Mouse (Mus musculus): ENCODE measurements around the gene Cyp2a5.
A peak's percentile ranks its signal among the peaks of the same experiment; 100 is the strongest.
"Not testable (repeated sequence)": the region's sequence is repeated elsewhere in the genome, so short reads cannot be mapped to it uniquely, and the experiment has no call there.

The Cyp2a5 gene

DNA sequence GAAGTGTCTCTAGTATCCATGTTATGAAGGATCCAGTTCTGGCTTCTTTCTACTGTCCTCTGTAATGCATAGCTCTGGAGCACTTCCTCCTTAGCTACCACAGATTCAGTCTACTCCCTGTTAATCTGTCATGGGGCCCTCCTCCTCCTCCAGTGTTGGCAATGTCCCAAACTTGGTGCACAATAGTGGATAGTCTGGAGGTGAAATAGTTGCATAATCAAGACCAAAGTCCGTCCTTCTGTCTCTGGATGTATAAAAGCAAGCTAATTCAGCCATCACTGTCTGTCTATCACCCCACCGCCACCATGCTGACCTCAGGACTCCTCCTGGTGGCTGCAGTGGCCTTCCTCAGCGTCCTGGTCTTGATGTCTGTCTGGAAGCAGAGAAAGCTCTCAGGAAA, at the start of gene Cyp2a5:
Gene Cyp2a5 (plus strand): TSS at position 247 of the 400 bp plus-strand sequence.
- not testable (repeated sequence) for DNase-seq

DNA sequence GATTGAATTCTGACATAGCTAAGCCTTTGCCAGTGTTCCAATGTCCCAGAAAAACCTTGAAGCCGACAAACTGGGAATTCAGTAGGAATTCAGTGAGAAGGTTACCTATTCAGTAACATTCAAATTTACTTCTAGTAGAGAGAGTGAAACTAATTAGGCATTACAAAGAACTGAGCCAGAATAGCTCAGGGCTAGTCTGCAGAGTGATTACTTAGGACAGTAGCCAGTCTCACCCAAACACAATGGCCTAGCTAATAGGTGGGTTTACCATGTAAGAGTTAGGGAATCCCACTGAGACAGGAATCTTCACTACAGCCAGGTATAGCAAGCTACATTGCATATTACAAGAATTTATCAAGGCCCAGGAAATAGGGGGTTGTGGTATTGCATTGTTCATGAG, 49.1 kb upstream of the Cyp2a5 start:
- DNase-seq = not testable (repeated sequence)

DNA sequence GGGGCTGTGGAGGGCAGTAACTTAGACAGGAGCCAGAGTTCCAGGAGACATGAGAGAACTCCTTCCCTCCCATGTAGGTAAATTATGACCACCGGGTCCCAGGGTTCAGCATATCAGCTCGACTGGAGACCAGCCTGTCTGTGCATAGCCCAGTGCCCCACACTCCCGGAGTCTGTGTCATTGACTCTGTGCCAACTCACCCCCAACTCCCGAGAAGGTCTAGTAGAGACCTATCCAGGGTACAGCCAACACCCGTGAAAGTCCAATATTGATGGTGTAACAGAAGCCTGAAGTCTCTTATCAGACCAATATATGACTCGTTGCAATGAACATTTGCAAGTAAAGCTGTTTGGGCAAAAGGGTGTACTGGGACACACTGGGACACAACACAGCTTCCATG, 45.1 kb upstream of the Cyp2a5 start:
- no peak for DNase-seq

DNA sequence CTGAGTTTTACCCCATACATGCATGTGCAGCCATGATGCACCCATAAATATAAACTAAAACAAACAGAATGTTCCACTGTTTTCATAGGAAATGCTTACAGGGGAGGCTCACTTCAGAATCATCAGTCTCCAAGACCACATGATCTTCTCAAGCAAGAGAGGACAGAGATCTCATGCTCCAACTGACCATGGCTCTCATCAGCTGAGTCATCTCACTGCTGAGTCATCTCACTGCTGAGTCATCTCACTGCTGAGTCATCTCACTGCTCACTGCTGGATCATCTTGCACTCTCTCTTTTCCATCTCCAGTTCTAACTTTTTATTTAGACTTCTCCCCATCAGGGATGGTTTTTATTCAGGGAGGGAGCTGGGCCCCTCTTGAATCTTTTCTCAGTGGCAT, 35.0 kb upstream of the Cyp2a5 start:
- DNase-seq = peak; percentile 31

DNA sequence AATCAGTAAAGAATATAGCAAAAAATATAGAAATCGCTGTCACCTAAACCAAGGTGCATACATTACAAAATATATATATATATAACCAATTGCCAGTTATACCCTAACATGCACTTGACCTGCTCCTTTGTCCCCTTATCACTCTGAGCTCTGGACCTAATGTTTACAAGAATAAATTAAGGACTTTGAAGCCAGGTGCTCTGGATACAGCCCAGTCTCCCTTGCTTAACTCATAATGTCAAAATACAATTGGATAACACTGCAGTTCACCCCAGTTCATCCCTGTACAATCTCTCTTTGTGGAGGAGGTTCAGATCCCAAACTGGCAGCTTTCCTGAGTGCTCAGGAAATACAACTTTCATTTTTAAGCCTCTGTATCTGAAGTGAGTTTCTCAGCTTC, 34.1 kb upstream of the Cyp2a5 start:
- no peak for DNase-seq

DNA sequence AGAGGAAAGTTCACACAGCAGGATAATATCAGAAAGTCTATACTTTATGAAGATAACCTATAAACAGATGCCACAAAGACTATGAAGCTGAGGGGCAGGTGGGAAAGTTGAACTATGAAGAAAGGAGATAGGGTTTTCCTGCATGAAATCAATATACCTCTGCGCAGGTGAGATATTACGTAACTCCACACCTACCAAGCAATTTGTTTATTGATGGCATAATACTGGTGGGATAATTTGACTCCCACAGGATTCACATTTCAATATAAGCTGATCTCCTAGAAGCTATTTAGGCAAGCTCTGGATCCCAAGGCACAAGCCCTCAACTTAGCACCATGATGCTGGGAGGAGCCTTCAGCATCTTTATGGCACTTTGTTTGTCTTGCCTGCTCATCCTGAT, 26.5 kb upstream of the Cyp2a5 start, which contains the start of gene Cyp2g1:
Gene Cyp2g1 (plus strand): TSS at position 301 of the 400 bp plus-strand sequence.
- DNase-seq = no peak

DNA sequence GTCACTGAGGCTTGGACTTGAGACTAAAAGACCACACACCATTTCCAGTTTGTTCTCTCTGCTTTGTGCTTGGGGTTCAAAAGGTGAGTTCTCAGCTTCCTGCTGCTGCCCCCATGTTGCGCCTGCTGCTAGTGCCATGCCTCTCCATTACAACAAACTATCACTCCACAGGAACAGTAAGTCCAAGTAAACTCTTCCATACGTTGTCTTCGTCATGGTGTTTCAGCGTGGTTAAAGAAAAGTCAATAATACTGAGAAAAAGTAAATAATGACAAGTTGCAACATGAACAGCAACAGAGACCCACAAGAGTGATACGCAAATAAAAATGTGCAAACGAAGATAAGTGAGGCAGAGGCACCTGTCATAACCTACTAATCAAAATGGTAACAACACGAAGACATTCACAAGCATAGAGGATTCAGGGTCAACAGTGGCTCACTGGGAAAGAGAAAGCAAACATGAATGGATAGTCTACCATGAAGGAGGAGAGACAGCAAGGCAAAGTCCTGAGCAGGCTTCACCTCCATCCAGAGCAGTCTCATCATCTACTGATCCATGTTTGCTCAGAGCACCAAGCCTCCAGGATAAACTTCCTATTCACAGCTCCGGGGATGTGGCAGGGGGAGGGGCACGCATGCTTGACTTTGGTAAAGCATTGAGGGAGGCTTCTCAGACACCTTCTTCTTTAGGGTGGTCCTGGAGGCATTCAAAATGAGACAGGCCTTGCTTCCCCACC, 3.4 kb upstream of the Cyp2a5 start:
- DNase-seq = not testable (repeated sequence)

DNA sequence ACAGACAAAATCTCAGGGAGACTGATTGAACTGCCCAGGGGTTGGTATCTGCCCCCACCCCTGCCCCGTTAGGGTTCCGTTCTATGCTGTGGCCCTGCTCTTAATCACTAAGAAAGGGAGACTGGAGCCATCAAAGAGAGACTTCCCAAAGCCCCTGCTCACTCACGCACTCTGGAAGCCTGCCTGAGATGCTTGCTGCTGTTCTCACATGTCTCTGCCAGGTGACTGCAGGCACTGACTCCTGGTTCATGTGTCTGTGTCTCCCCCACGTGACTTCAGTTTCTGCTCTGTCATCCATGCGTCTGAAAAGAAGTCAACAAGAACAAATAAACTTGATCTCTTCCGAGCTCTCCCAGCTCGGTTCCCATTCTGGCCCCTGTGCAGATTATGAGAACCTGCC, 2.4 kb upstream of the Cyp2a5 start:
- DNase-seq = not testable (repeated sequence)

DNA sequence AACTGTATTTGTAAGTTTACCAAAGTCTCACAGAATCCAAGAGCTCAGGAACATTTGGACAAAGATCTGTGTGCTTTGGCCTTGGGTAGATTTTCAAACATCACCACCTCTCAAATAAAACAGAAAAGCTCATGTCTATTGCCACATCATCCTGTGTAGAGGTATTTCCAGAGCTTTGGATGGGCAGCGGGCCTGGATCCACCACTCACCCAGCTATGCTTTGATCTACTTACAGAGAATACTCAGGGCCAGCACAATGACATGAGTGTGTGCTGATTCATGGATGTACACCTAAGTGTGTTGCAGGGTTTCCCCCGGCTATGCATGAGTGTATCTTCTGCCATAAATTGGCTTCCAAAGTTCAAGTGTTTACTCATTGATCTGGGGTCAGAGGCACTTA, 8.3 kb downstream of the Cyp2a5 start:
- DNase-seq = not testable (repeated sequence)

DNA sequence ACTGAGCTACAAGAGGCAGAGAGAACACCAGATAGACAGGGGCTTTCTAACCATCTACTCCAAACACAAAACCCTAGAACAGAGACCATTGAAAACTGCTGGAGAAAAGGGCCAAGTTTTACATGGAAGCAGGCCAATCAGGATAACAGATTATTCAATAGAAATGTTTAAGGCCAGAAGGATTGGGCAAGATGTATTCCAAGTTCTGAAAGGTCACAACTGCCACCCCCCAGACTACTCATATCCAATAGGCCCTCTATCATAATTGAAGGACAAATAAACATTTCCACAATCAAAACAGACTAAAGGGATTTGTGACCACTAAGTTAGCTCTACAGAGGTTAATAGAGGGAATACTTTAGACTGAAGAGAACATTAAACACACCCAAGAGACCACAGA, 15.0 kb downstream of the Cyp2a5 start:
- not testable (repeated sequence) for DNase-seq

DNA sequence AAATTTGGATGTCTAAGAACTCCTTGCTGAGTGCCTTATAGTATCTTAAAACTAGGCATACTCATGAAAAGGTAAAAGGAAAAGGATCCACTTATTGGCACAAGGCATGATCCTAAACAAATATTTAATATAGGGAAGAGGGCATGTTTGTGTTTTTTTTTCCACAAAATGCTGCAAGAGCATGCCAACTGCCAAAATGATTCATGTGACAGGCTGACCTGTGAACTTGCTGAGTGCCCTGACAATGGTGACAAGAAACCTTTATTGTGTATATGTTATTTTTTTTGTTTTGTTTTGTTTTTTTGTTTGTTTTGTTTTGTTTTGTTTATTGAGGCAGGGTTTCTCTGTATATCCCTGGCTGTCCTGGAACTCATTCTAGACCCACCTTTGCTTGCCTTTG, 43.5 kb downstream of the Cyp2a5 start:
- not testable (repeated sequence) for DNase-seq

DNA sequence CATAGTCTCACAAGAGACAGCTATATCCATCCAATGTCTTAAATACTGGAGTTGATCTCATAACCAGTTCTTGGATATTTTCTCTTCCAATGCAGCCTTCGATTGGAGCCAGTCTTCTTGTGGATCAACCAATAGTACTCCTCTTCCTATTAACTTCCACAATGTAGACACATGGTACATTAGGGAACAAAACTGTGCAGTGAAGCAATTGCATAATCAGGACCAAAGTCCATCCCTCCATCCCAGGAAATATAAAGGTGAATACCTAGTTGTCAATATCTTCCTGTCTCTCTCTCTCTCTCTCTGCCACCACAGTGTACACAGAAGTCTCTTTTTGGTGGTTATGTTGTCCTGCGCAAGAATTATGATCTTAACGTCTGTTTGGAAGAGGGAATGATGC, 45.5 kb downstream of the Cyp2a5 start:
- not testable (repeated sequence) for DNase-seq
